Mouse (Mus musculus) liver, postnatal 0 days (tissue): ENCODE measurements around the gene 4930522H14Rik.

ENCODE experiments used
- CTCF ChIP-seq: sonication (generic); IDR thresholded peaks from 2 replicates; pipeline ENCODE4 v1.5.1; 2016; ENCODE audit warnings: antibody characterized with exemption, low read depth
- EP300 ChIP-seq: IDR thresholded peaks from 2 replicates; pipeline ENCODE4 v1.6.1; 2016; ENCODE audit warnings: antibody characterized with exemption, low read depth, mild to moderate bottlenecking

DNA sequence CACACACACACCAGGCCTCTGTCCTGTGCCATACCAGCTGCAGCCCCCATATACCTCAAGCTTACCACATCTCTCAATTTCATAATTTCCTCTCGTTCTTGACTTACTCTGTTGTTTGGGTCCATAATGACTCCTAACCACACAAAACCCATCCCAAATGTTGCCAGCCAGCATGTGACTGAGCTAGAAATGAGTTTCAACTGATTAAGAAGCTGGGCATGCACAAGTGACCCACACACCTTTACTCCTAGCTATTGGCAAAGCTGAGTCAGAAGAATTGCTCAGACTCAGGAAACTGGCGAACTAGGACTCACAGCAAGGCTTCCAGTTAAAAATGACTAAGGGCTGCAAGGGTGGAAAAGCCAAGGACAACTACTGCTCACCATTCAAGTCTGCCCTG lies 49.7 kb downstream of the 4930522H14Rik start:
- TF ChIP-seq CTCF (no peak), EP300 (no peak)
